Mouse (Mus musculus) testis, postnatal 14 days (tissue): Measurements from ENCODE around the gene Olfr715.
"Not testable (repeated sequence)": the region's sequence is repeated elsewhere in the genome, so short reads cannot be mapped to it uniquely, and the experiment has no call there.

ENCODE experiments used
- DNase-seq: peaks from one replicate; pipeline ENCODE4 v3.0.0; 2021; ENCODE audit warnings: low spot score

The Olfr715 gene

DNA sequence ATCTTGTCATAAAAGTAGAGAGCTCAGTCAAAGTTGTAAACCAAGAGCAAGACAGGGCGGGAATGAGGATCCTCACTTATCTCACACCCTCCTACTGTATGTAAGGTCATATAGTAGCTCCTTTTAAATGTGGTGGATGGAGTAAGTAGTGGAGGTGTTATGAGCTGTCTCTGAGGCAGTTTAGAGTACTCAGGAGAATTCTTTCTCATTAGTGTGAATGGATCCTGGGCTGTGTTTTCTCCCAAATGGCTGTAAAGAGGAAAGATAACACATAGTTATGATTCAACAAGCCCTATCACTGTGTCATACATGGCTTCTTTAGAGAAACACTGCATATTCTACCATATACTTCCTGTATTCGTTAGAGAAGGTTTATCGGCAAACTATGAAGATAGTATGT is at the start of gene Olfr715:
TSS of gene Olfr715 (minus strand) at position 101 of the 400 bp plus-strand sequence.
- DNase-seq, result not testable (repeated sequence)

DNA sequence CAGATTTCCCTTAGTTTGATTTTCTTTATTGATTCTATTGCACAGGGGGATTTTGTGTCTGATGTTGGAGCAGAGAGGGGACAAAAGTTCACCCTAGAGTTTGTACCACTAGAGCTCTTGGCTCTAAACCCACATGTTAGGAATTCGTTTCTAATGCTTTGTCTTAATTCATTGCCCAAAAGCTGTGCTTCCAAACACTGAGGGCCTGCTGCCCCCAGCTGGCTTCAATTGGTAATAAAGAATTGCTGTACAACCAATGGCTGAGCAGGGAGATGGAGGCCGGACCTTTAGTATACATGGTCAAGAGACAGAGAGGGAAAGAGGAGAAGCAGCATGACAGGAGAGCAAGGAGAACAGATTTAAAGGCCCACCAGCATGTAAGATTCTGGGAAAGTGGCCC is 49.5 kb upstream of the Olfr715 start:
- no peak for DNase-seq

DNA sequence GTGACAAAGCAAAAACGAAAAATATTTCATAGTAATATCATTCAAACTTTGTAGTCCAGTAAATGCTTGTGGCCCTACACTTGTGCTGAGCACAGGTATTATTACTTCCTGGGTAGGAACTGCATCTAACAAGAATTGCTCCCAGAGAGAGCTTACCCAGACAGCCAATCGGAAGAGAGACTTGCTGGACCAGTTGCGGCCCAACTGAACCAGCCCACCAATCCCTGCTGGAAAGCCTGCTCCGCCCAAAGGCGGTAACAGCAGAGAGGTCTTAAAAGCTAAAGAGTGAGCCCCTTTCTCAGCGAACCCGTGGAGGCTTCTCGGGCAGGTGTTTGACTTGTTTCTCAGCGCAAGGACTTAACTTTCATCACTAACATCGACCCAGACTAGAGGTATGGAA is 35.8 kb upstream of the Olfr715 start, which contains the start of gene Nlrp14:
TSS of gene Nlrp14 (plus strand) at position 301 of the 400 bp plus-strand sequence.
- peak; percentile 30 for DNase-seq

DNA sequence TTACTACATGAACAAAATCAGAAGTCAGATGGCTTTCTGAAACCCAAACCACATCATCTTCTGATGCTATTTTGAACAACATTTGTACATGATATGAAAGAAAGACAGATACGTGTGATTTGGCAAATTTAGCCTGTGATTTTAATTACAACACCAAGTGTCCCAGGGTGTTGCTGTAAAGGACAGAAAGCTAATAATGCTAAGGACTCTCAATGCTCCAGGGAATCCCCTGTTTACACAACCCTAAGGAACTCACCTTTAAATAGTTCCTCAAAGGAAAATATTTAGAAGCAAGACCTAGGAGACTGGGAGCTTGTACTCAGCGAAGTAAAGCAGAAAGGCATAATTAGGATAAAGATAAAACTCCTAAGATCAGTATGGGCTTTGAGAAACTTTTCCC is 7.1 kb upstream of the Olfr715 start, which contains the start of gene Olfr716:
TSS of gene Olfr716 (plus strand) at position 301 of the 400 bp plus-strand sequence.
- DNase-seq, result not testable (repeated sequence)

DNA sequence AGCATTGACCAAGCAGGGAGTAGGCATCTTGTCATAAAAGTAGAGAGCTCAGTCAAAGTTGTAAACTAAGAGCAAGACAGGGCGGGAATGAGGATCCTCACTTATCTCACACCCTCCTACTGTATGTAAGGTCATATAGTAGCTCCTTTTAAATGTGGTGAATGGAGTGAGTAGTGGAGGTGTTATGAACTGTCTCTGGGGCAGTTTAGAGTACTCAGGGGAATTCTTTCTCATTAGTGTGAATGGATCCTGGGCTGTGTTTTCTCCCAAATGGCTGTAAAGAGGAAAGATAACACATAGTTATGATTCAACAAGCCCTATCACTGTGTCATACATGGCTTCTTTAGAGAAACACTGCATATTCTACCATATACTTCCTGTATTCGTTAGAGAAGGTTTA is 20.6 kb downstream of the Olfr715 start, which contains the start of gene Olfr715b:
TSS of gene Olfr715b (minus strand) at position 101 of the 400 bp plus-strand sequence.
- not testable (repeated sequence) for DNase-seq

DNA sequence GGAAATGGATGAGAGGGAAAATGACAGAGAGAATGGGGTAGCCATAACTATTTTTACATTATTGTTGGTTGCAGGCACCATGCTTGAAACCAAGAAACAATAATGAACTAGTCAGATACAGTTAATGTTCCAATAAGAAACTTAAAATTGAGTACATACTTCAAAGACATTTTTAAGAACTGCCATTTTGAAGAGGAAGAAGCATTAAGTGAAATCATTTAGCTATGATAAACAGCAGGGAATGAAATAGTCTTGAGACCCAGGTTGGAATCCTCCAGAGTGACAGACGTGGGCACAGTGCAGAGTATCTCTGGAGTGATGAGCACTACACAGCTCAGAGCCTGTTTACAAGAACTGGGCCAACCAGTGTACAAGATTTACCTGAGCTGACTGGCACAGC is 38.0 kb downstream of the Olfr715 start, which contains the start of gene Olfr17:
TSS of gene Olfr17 (plus strand) at position 301 of the 400 bp plus-strand sequence.
- DNase-seq, result no peak
